Mouse (Mus musculus): ENCODE data around the gene Gss.

DNA sequence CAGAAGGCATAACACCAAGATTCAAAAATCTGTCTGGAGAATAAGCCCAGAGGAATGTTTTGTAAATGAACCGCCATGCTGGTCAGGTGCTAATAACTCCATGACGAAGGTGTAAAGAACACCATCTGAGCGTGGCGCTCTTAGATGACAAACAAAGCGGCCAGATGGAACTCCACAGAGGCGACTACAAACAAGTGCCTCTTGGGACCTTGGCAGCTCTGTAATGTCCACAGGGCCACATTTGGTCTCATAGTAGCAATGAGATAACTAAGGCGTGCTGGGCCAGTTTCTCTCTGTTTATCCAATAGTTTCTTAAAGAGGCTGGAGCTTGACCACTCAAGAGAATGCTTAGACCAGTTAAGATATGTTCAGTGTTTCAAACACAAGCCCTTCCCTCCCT lies 18.6 kb downstream of the Gss start:
- TF ChIP-seq POLR2A (IDR thresholded peaks at IDR 0.05; ENCODE audit: insufficient read length, low read depth), result no peak
- no peak for TF ChIP-seq E2F4 (IDR thresholded peaks at IDR 0.05; ENCODE audit: insufficient read depth)
- TF ChIP-seq MYOG (IDR thresholded peaks at IDR 0.05; ENCODE audit: control insufficient read depth in 1 of 3, insufficient read depth in 1 of 3, insufficient read length in 2 of 3, low read depth in 2 of 3), result no peak
- TF ChIP-seq CEBPB (IDR thresholded peaks at IDR 0.05; ENCODE audit: insufficient read depth, poor library complexity, severe bottlenecking), result no peak
- TF ChIP-seq REST (IDR thresholded peaks at IDR 0.05; ENCODE audit: insufficient read depth, insufficient read length), result no peak
- no peak for TF ChIP-seq MAX (IDR thresholded peaks at IDR 0.05; ENCODE audit: low read depth)
- TF ChIP-seq USF1 (IDR thresholded peaks at IDR 0.05; ENCODE audit: low read depth), result no peak
- TF ChIP-seq MYOD1 (IDR thresholded peaks at IDR 0.05; ENCODE audit: control insufficient read depth in 1 of 3, insufficient read length in 2 of 3, low read depth in 2 of 3), result no peak
- no peak for TF ChIP-seq POLR2AphosphoS2 (IDR thresholded peaks at IDR 0.05; ENCODE audit: insufficient read length, low read depth)
- no peak for TF ChIP-seq TCF12 (IDR thresholded peaks at IDR 0.05; ENCODE audit: insufficient read depth, poor library complexity, severe bottlenecking)
- TF ChIP-seq SRF (IDR thresholded peaks at IDR 0.05; ENCODE audit: control insufficient read depth, insufficient read length, low read depth), result no peak

Data from myocyte (in vitro differentiated cells).